Mouse (Mus musculus): Measurements from ENCODE around the gene Hoxb1. TPM values are rescaled to one million over a fixed set of nuclear protein-coding genes. Genes with fewer than 3 reads are reported as not detected.

Gene Hoxb1
- polyA plus RNA-seq, 1 experiment = not detected

DNA sequence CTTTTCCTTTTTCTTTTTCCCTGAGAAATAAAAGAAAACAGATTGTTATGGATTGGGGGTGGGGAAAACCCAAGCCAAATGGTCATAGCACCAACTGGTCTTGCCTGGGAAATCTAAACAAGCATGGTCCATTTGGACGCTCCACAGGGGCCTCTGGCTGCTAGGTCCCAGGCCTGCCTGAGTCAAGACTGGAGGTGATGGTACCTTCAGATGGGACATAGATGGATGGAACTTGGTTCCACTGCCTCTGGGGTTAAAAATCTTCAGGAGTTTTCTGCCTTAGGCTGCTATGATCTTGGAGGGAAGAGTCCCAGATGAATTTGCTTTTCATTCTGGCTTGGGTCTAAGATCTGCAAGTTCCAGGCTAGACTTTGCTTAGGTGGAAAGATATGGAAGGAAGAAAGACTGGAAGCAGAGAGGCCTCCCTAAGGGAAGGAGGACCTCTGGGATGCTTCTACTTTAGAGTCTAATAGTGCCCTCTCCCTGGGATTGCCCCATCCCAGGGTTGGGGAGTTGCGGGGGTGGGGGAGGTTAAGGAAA is 22.3 kb upstream of the Hoxb1 start:
- Histone ChIP-seq H3K79me2 (ENCODE audit: control insufficient read depth, insufficient read depth) (no peaks in the 10 kb centered on the region), H3K27me3 (ENCODE audit: control insufficient read depth, insufficient read depth, insufficient read length) (peaks cover 78% of the 10 kb centered on the region), H3K4me2 (ENCODE audit: low read depth) (no peak overlapping the region), H3K36me3 (ENCODE audit: control insufficient read depth, insufficient read depth) (no peaks in the 10 kb centered on the region), H3ac (ENCODE audit: control insufficient read depth, insufficient read length) (no peak overlapping the region), H3K4me3 (no peak overlapping the region)
- TF ChIP-seq TCF3 (IDR thresholded peaks at IDR 0.05; ENCODE audit: insufficient read length, low read depth) (no peak), USF1 (IDR thresholded peaks at IDR 0.05; ENCODE audit: low read depth) (no peak), POLR2AphosphoS2 (IDR thresholded peaks at IDR 0.05; ENCODE audit: insufficient read length, low read depth) (no peak), SRF (IDR thresholded peaks at IDR 0.05; ENCODE audit: control insufficient read depth, insufficient read length, low read depth) (no peak), E2F4 (IDR thresholded peaks at IDR 0.05; ENCODE audit: insufficient read depth) (no peak), TCF12 (IDR thresholded peaks at IDR 0.05; ENCODE audit: insufficient read depth, poor library complexity, severe bottlenecking) (no peak), REST (IDR thresholded peaks at IDR 0.05; ENCODE audit: insufficient read depth, insufficient read length) (no peak)

DNA sequence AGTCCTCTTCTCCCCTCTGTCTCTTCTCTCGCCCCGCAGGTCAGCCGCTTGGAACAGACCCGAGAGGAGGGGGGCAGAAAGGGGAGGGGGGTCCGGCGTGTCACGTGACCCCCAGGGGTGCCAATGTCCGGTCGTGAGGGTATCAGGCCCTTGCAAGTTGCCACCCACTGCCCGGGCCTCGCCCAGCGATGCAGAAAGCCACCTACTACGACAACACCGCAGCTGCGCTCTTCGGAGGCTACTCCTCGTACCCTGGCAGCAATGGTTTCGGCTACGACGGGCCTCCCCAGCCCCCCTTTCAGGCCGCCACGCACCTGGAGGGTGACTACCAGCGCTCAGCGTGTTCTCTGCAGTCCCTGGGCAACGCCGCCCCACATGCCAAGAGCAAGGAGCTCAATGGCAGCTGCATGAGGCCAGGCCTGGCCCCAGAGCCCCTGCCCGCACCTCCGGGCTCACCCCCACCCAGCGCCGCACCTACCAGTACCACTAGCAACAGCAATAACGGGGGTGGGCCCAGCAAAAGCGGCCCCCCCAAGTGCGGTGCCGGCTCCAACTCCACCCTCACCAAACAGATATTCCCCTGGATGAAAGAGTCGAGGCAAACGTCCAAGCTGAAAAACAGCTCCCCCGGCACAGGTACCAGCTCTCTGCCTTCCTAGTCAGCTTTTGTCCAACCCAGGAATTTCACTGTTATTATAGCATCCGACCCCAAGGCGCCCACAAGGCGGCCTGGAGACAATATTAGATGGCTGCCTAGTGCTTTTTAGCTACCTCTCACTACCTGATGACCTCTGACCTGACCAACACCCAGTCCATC is 21.3 kb upstream of the Hoxb1 start:
- Histone ChIP-seq H3ac (ENCODE audit: control insufficient read depth, insufficient read length) (no peak overlapping the region), H3K79me2 (ENCODE audit: control insufficient read depth, insufficient read depth) (no peaks in the 10 kb centered on the region), H3K36me3 (ENCODE audit: control insufficient read depth, insufficient read depth) (no peaks in the 10 kb centered on the region), H3K4me2 (ENCODE audit: low read depth) (no peak overlapping the region), H3K27me3 (ENCODE audit: control insufficient read depth, insufficient read depth, insufficient read length) (peaks cover 71% of the 10 kb centered on the region), H3K4me3 (no peak overlapping the region)
- TF ChIP-seq POLR2A (IDR thresholded peaks at IDR 0.05; ENCODE audit: insufficient read length, low read depth) (no peak), REST (IDR thresholded peaks at IDR 0.05; ENCODE audit: insufficient read depth, insufficient read length) (no peak), CEBPB (IDR thresholded peaks at IDR 0.05; ENCODE audit: insufficient read depth, poor library complexity, severe bottlenecking) (no peak), USF1 (IDR thresholded peaks at IDR 0.05; ENCODE audit: low read depth) (no peak), POLR2AphosphoS2 (IDR thresholded peaks at IDR 0.05; ENCODE audit: insufficient read length, low read depth) (no peak), SRF (IDR thresholded peaks at IDR 0.05; ENCODE audit: control insufficient read depth, insufficient read length, low read depth) (no peak)

DNA sequence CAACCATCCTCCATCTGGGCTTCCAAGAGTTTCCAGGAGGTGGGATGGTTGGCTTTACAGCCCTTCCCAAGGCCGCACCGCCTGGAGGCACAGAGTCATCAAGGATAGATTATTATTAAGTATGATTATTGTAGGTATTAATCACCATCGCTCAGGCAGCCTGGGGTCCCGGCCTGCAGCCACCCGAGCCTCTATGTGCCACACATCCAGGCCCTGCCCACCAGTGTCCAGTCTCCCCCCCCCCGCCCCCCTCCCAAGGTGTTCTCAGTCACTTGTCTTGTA is 20.7 kb upstream of the Hoxb1 start:
- Histone ChIP-seq H3ac (ENCODE audit: control insufficient read depth, insufficient read length) (no peak overlapping the region), H3K79me2 (ENCODE audit: control insufficient read depth, insufficient read depth) (no peaks in the 10 kb centered on the region), H3K4me2 (ENCODE audit: low read depth) (no peak overlapping the region), H3K27me3 (ENCODE audit: control insufficient read depth, insufficient read depth, insufficient read length) (peaks cover 69% of the 10 kb centered on the region), H3K4me3 (no peak overlapping the region), H3K36me3 (ENCODE audit: control insufficient read depth, insufficient read depth) (no peaks in the 10 kb centered on the region)
- no peak for TF ChIP-seq E2F4 (IDR thresholded peaks at IDR 0.05; ENCODE audit: insufficient read depth)

GRCm38 (mm10) chr11:96345220-96345892 is 20.2 kb upstream of the Hoxb1 start:
- TF ChIP-seq SRF (IDR thresholded peaks at IDR 0.05; ENCODE audit: control insufficient read depth, insufficient read length, low read depth) = no peak
- H3K4me3 ChIP-seq = no peak overlapping the region
- peaks cover 68% of the 10 kb centered on the region for H3K27me3 ChIP-seq (ENCODE audit: control insufficient read depth, insufficient read depth, insufficient read length)
- no peak overlapping the region for H3K4me2 ChIP-seq (ENCODE audit: low read depth)
- H3ac ChIP-seq (ENCODE audit: control insufficient read depth, insufficient read length) = no peak overlapping the region
- no peaks in the 10 kb centered on the region for H3K36me3 ChIP-seq (ENCODE audit: control insufficient read depth, insufficient read depth)
- no peaks in the 10 kb centered on the region for H3K79me2 ChIP-seq (ENCODE audit: control insufficient read depth, insufficient read depth)

GRCm38 (mm10) chr11:96345893-96346806 is 19.4 kb upstream of the Hoxb1 start:
- H3K4me3 ChIP-seq = no peak overlapping the region
- no peaks in the 10 kb centered on the region for H3K36me3 ChIP-seq (ENCODE audit: control insufficient read depth, insufficient read depth)
- peaks cover 60% of the 10 kb centered on the region for H3K27me3 ChIP-seq (ENCODE audit: control insufficient read depth, insufficient read depth, insufficient read length)

More at GRCm38 (mm10) chr11:96345893-96346806, 19.4 kb upstream of the Hoxb1 start:
- no peak overlapping the region for H3K4me2 ChIP-seq (ENCODE audit: low read depth)
- no peak for TF ChIP-seq POLR2A (IDR thresholded peaks at IDR 0.05; ENCODE audit: insufficient read length, low read depth)
- no peak for TF ChIP-seq REST (IDR thresholded peaks at IDR 0.05; ENCODE audit: insufficient read depth, insufficient read length)
- no peak for TF ChIP-seq USF1 (IDR thresholded peaks at IDR 0.05; ENCODE audit: low read depth)
- no peak for TF ChIP-seq SRF (IDR thresholded peaks at IDR 0.05; ENCODE audit: control insufficient read depth, insufficient read length, low read depth)
- TF ChIP-seq TCF12 (IDR thresholded peaks at IDR 0.05; ENCODE audit: insufficient read depth, poor library complexity, severe bottlenecking) = no peak
- TF ChIP-seq TCF3 (IDR thresholded peaks at IDR 0.05; ENCODE audit: insufficient read length, low read depth) = no peak
- TF ChIP-seq E2F4 (IDR thresholded peaks at IDR 0.05; ENCODE audit: insufficient read depth) = no peak
- no peak for TF ChIP-seq MAX (IDR thresholded peaks at IDR 0.05; ENCODE audit: low read depth)
- no peak for TF ChIP-seq POLR2AphosphoS2 (IDR thresholded peaks at IDR 0.05; ENCODE audit: insufficient read length, low read depth)
- TF ChIP-seq MYOG (IDR thresholded peaks at IDR 0.05; ENCODE audit: control insufficient read depth in 1 of 3, insufficient read depth in 1 of 3, insufficient read length in 2 of 3, low read depth in 2 of 3) = no peak
- TF ChIP-seq CEBPB (IDR thresholded peaks at IDR 0.05; ENCODE audit: insufficient read depth, poor library complexity, severe bottlenecking) = no peak
- TF ChIP-seq MYOD1 (IDR thresholded peaks at IDR 0.05; ENCODE audit: control insufficient read depth in 1 of 3, insufficient read length in 2 of 3, low read depth in 2 of 3) = no peak
- no peaks in the 10 kb centered on the region for H3K79me2 ChIP-seq (ENCODE audit: control insufficient read depth, insufficient read depth)
- no peak overlapping the region for H3ac ChIP-seq (ENCODE audit: control insufficient read depth, insufficient read length)

All from myocyte (in vitro differentiated cells).